Mouse (Mus musculus) Patski (cell line): Measurements from ENCODE around the gene Pard3. TPM values are rescaled to one million over a fixed set of nuclear protein-coding genes. Genes with fewer than 3 reads are reported as not detected.

Experiments used
- ATAC-seq: fragments of 100-300 bp; one replicate; pipeline ENCODE4 v1.8.0; 2021
- CTCF ChIA-PET: fragments of 350-600 bp; sonication (Branson Sonifier 250); formaldehyde crosslinking; loops from one replicate; lab custom pipeline; 2022; ENCODE audit warnings: inconsistent platforms; lab: Charles Lee
- POLR2A ChIA-PET: fragments of 350-600 bp; sonication (Branson Sonifier 250); formaldehyde crosslinking; loops from one replicate; lab custom pipeline; 2022; ENCODE audit warnings: antibody characterized with exemption, inconsistent platforms; lab: Charles Lee
- DNase-seq: peaks from one replicate; pipeline ENCODE4 v3.0.0-alpha.2; 2011; ENCODE audit warnings: low read depth, low spot score
- H3K27me3 ChIP-seq: fragments of 371-371 bp; one replicate; pipeline ENCODE4 v1.5.1; 2021
- CTCF ChIP-seq: fragments of 100-300 bp; IDR thresholded peaks from one replicate; pipeline ENCODE4 v1.5.1; 2021
- in situ Hi-C: fragments of 300-500 bp; cut with MboI; formaldehyde crosslinking; loops from 3 replicates; pipeline ENCODE4 v1.11.1; 2018; ENCODE audit warnings: low pct_unique_long_range_greater_than_20kb, mixed read lengths
- polyA plus RNA-seq: library from polyadenylated mRNA; unstranded; gene quantifications from one replicate; pipeline ENCODE4 v1.2.3, GENCODE M21; 2021

Pard3 gene
- polyA plus RNA-seq, 1 experiment from 2014 or later, result 36.8 TPM

DNA sequence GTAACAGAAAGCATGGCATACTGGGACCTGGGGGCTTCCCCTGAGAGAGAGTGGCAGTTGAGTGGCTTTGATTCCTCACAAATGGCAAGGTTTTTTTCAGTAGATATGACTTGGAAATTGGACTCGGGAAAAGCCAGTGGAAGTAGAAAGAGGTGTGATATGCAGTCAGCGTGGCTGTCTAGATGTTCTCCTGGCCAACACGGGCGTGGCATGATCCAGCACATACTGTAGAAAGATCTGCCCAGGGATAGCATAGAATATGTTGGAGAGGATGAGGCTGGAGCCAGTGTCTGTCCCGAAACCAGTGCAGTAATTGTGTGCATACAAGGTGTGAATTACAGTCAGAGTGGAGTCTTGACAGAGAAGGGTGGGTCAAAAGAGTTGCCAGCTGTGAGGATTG lies 257.2 kb downstream of the Pard3 start:
- H3K27me3 ChIP-seq, result no peaks in the 10 kb centered on the region
- in situ Hi-C loops, result no loop called here
- no peak for DNase-seq
- CTCF ChIA-PET, result no interaction called here
- POLR2A ChIA-PET, result no interaction called here
- ATAC-seq, result no peak
- TF ChIP-seq CTCF, result no peak

DNA sequence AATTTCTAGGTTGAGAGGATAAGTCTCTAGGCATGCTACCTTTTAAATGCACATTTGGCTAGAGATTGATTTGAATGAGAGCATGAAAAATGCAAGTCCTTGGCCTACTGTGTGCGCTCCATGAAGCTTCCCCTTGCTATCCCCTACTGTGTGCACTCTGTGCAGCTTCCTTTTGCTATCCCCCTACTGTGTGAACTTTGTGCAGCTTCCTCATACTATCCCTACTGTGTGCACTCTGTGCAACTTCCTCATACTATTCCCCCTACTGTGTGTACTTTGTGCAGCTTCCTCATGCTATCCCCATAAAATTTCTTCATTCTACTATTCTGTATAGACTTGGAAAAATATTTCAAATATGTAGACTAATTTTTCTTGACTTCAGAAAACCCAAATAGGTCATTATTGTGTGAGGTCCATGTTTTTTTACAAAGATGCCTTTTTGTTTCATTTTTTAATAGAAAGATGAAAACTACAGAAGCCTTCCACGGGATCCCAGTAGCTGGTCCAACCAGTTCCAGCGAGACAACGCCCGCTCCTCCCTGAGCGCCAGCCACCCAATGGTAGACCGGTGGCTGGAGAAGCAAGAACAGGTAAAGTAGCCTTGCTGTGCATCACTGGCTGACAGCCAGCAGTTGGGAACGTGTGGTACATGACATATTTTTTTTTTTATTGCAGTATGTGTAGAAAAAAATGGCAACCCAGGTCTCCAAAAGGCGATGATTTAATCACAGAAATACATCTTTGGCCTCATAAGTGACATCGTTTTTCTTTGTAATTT lies 260.1 kb downstream of the Pard3 start:
- POLR2A ChIA-PET, result no interaction called here
- DNase-seq, result no peak
- no peaks in the 10 kb centered on the region for H3K27me3 ChIP-seq
- ATAC-seq, result no peak
- CTCF ChIA-PET, result no interaction called here
- no peak for TF ChIP-seq CTCF
- in situ Hi-C loops, result no loop called here

DNA sequence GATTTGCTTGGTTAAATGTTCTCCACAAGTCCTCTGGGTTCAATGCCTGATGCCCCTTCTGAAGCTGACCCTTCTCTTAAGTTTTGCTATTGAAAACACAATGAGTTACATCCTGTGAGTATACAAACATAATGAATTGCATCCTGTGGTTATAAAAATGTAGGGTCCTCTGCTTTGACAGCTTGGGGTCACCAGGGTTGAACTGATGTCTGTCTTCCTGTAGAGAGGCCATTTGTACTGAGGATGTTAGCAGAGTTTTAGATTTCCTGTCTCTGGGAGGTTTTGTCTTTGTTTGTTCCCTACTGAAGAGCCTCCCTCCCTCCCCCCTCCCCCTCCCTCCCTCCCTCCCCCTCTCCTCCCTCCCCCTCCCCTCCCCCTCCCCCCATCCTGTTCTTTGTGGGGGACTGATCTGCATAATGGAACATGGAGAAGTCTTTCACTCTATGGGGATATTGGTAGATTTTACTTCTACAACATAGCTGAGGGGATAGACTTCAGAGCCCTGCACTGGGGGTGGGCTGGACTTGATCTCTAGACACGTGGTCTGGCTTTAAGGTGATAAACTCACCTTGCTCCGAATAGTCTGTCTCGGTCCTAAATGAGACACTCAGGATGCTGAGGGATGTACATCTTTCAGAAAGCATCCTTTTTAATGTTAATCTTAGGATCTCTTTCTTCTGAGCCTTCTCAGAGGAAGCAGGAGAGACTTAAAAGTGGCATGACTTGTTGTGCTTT lies 261.3 kb downstream of the Pard3 start:
- POLR2A ChIA-PET, result no interaction called here
- DNase-seq (no peak), ATAC-seq (no peak)
- no peak for TF ChIP-seq CTCF
- CTCF ChIA-PET, result interaction anchor here (1.8 kb wide), 1 partner anchor 9 kb away, joined by 5 read pairs; no protein-coding TSS in a partner anchor
- in situ Hi-C loops, result no loop called here
- H3K27me3 ChIP-seq, result no peaks in the 10 kb centered on the region

DNA sequence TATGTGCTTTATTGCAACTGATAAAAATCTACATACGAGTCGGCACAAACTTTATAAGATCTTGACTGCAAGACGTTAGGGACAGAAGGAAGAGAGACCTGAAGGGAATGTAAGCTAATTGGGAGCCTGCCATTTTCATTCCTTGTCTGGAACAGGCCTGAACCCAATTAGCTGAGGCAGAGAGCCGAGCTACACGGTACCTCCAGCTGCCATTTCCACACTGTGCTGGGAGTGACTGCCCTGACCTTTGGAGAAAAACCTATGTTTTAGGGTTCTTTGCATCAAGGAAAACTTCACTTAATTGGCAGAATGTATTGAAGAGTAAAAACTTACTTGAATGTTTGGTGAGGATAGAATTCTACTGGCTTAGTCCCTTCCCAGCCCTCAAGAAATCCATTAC lies 262.1 kb downstream of the Pard3 start:
- TF ChIP-seq CTCF, result no peak
- DNase-seq (no peak), ATAC-seq (no peak)
- in situ Hi-C loops, result no loop called here
- ChIA-PET POLR2A (interaction anchor here (1.1 kb wide), 1 partner anchor 8 kb away, joined by 3 read pairs; no protein-coding TSS in a partner anchor), CTCF (interaction anchor here (1.8 kb wide), 1 partner anchor 10 kb away, joined by 5 read pairs; no protein-coding TSS in a partner anchor)
- H3K27me3 ChIP-seq, result no peaks in the 10 kb centered on the region

DNA sequence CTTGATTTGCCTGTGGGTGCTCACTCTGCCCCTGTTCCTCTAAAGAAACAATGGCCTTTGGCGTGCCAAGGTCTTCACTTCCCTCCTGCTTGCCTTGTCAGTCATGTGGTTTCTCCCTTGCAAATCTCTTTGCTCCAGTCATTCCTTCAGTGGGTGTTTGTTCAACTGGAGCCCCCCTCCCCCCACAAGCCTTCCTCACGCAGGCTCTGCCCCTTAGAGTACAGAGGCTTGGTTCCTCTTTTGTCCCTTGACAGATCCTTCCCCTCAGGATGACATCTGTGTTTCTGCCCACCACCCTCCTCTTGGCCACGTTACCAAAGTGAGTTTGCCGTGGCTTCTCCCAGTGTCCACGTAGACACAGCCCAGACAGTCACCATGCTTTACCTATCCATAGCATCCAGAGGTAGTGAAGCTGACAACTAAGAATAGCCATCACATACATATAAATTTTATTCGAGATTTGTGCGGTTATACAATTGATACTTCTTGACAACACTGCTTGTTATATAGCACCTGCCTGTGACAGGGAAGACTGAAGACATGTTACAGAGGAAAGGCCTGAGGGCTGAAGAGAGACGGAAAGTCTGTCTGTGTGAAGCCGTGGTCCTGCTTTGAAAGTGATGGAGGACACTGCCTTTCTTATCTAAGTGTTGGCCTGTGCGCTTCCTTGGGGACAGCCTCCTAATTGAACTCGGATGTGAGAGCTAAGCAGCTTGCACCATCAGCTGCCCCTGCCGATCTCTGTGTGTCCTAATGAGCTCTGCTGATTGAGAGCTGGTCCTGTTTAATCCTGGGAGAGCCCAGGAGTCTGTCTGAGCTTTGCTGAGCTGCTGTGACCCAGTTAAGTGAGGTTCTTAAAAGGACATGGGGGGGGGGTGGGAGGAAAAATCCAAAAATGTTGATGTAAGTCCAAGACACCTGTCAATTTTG lies 266.8 kb downstream of the Pard3 start:
- H3K27me3 ChIP-seq, result no peaks in the 10 kb centered on the region
- ChIA-PET POLR2A (no interaction called here), CTCF (no interaction called here)
- DNase-seq (no peak), ATAC-seq (no peak)
- in situ Hi-C loops, result loop anchor here (5.0 kb wide), 3 partner anchors 257 to 1162 kb away; partner anchors contain the start of gene Nrp1
- no peak for TF ChIP-seq CTCF

DNA sequence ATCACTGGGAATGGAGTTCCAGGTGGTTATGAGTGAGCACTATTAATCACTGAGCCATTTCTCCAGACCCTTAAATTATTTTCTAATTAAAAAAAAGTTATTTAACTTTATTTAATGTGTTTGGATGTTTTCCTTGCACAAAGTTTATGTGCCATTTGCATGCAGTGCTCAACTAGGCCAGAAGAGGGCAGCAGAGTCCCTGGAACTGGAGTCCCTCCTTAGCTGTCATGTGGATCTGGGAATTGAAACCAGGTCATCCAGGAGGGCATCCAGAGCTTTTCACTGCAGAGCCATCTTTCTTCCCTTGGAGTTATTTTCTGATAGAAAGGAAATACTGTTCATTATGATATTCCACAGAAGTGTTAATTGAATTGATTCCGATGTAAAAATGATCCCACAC lies 268.1 kb downstream of the Pard3 start:
- in situ Hi-C loops, result loop anchor here (5.0 kb wide), 3 partner anchors 256 to 1161 kb away; partner anchors contain the start of gene Nrp1
- no peaks in the 10 kb centered on the region for H3K27me3 ChIP-seq
- POLR2A ChIA-PET, result no interaction called here
- DNase-seq (no peak), ATAC-seq (no peak)
- CTCF ChIA-PET, result interaction anchor here (1.4 kb wide), 1 partner anchor 141 kb away, joined by 3 read pairs; no protein-coding TSS in a partner anchor
- peak; percentile 92 for TF ChIP-seq CTCF

DNA sequence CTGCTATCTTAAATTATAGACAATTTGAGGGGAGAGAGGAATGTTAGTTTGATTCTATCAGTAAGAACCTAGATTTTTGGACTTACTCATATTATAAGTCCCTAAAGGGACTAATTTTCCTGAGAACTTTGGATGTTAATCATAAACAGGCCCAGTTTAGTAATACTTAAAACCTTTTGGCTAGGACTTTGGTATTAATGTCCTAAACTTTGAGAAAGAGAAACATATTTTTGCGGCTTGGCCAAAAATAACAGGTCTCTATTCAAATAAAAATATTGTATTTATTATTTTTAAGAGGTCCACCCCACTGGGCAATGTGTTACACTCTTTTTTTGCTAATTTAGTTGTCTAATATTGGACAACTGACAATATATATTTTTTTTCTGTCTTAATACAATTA lies 271.5 kb downstream of the Pard3 start:
- H3K27me3 ChIP-seq, result no peaks in the 10 kb centered on the region
- no peak for TF ChIP-seq CTCF
- ChIA-PET POLR2A (no interaction called here), CTCF (no interaction called here)
- in situ Hi-C loops, result no loop called here
- ATAC-seq, result no peak
- DNase-seq, result no peak

DNA sequence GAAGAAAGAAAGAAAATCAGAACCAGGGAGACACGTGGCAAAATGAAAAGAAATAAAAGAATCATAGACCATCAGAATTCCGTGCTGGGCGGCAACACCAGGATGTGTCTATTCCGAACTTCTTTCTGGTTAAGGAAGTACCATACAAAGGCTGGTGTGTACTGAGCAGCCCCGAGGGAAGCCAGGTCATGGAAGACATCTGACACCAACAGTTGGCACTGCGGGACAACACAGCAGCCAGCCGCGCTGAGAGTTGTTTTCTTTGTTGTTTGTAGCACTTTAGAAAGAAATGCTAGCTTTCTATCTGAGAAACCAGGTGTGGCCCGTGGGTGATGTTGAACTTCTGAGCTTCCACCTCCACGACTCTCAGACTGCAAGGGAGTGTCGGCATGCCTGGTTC lies 274.5 kb downstream of the Pard3 start:
- ChIA-PET POLR2A (no interaction called here), CTCF (no interaction called here)
- no peak for TF ChIP-seq CTCF
- DNase-seq (no peak), ATAC-seq (no peak)
- no peaks in the 10 kb centered on the region for H3K27me3 ChIP-seq
- in situ Hi-C loops, result no loop called here

DNA sequence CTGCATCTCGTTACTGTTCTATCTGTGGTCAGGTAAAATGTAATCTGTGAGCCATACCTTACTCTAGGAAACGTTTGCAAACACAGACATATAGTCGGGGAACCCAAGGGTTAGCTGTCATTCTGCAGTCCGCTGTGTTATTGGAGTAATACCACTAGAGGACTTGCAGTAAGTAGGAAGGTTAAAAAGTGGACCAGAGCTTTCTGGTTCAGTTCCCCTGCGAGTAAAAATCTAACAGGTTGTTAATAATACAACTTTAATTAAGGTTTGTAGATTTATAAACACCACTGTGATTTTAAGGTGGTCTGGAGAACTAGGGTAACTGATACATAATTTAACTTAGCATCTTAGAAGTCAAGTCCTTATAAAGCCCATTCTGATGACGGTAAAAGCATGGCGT lies 277.4 kb downstream of the Pard3 start:
- in situ Hi-C loops, result no loop called here
- ATAC-seq, result no peak
- no peak for DNase-seq
- POLR2A ChIA-PET, result interaction anchor here (0.6 kb wide), 1 partner anchor 72 kb away, joined by 4 read pairs; no protein-coding TSS in a partner anchor
- no peaks in the 10 kb centered on the region for H3K27me3 ChIP-seq
- TF ChIP-seq CTCF, result no peak
- CTCF ChIA-PET, result no interaction called here

DNA sequence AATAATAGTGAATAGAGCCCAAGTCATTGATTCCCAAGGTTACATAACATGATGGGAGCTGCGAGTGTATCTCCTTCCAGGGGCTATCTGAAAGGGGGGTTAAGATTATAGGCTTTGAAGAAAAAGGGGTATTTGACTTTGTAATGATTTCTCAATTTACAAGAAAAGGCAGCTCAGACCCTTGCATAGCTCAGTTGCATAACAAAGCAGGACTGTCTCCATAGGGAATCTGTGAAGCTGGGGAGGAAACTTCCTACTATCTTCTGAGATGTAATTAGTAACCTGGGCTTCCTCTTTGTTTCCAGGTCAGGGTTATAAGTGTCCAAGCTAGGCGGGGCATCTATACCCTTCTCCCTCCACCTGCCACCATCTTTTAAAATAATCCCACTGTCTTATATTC lies 279.4 kb downstream of the Pard3 start:
- no peaks in the 10 kb centered on the region for H3K27me3 ChIP-seq
- ATAC-seq, result no peak
- ChIA-PET CTCF (interaction anchor here (1.0 to 1.3 kb wide), 2 partner anchors 29 to 41 kb away, joined by 3 read pairs; no protein-coding TSS in a partner anchor), POLR2A (no interaction called here)
- TF ChIP-seq CTCF, result no peak
- in situ Hi-C loops, result no loop called here
- no peak for DNase-seq
